Mouse (Mus musculus) retina, postnatal 1 day (tissue): Measurements from ENCODE around the gene Yod1.
A peak's percentile ranks its signal among the peaks of the same experiment; 100 is the strongest.

Experiments used
- DNase-seq: peaks from one replicate; pipeline ENCODE4 v3.0.0-alpha.2; 2012

Gene Yod1

GRCm38 (mm10) chr1:130717291-130717871 is at the start of gene Yod1:
Yod1 (plus strand) TSS chr1:130717327.
- peak; percentile 96 for DNase-seq

GRCm38 (mm10) chr1:130678551-130678950 is 38.6 kb upstream of the Yod1 start:
- no peak for DNase-seq

GRCm38 (mm10) chr1:130681075-130681474 is 36.1 kb upstream of the Yod1 start:
- no peak for DNase-seq

- DNase-seq, result no peak
Observed at GRCm38 (mm10) chr1:130681656-130682413, 35.3 kb upstream of the Yod1 start.

- no peak for DNase-seq
Observed at GRCm38 (mm10) chr1:130683905-130684304, 33.2 kb upstream of the Yod1 start.

- DNase-seq, result no peak
Observed at GRCm38 (mm10) chr1:130698601-130699000, 18.5 kb upstream of the Yod1 start.

GRCm38 (mm10) chr1:130699937-130700633 is 17.0 kb upstream of the Yod1 start:
- DNase-seq, result no peak

- no peak for DNase-seq
Observed at GRCm38 (mm10) chr1:130701976-130702375, 15.2 kb upstream of the Yod1 start.

- DNase-seq, result no peak
Observed at GRCm38 (mm10) chr1:130703613-130704012, 13.5 kb upstream of the Yod1 start.

- no peak for DNase-seq
Observed at GRCm38 (mm10) chr1:130710283-130711080, 6.6 kb upstream of the Yod1 start.

- no peak for DNase-seq
Observed at GRCm38 (mm10) chr1:130714046-130714445, 3.1 kb upstream of the Yod1 start.

GRCm38 (mm10) chr1:130715561-130716217 is 1.4 kb upstream of the Yod1 start, which contains the start of gene Gm29427:
Gm29427 (minus strand) TSS chr1:130715799.
- DNase-seq, result peak; percentile 96

GRCm38 (mm10) chr1:130716218-130716512 is 962 bp upstream of the Yod1 start:
- DNase-seq, result no peak

GRCm38 (mm10) chr1:130716513-130717290 is 425 bp upstream of the Yod1 start:
- DNase-seq, result no peak

- no peak for DNase-seq
Observed at GRCm38 (mm10) chr1:130724206-130724605, 7.1 kb downstream of the Yod1 start.

GRCm38 (mm10) chr1:130726396-130726795 is 9.3 kb downstream of the Yod1 start:
- DNase-seq, result no peak

- DNase-seq, result no peak
Observed at GRCm38 (mm10) chr1:130728070-130728469, 10.9 kb downstream of the Yod1 start.

- DNase-seq, result no peak
Observed at GRCm38 (mm10) chr1:130728708-130729107, 11.6 kb downstream of the Yod1 start.

- DNase-seq, result no peak
Observed at GRCm38 (mm10) chr1:130729153-130729552, 12.0 kb downstream of the Yod1 start, which contains the start of gene Pfkfb2. Pfkfb2 (minus strand) TSS chr1:130729253.

GRCm38 (mm10) chr1:130731741-130732337 is 14.7 kb downstream of the Yod1 start, which contains the start of gene AA986860:
AA986860 (plus strand) TSS chr1:130731976.
- peak; percentile 30 for DNase-seq
